Mouse (Mus musculus): ENCODE measurements around the gene Txn1.

Txn1 gene

GRCm38 (mm10) chr4:57956029-57956960 lies at the start of gene Txn1:
Txn1 (minus strand) TSS chr4:57956411.
- DNase-seq (ENCODE audit: inconsistent age in 2 of 2, low spot score in 1 of 2), result peak; percentile 99

GRCm38 (mm10) chr4:58003501-58003900 lies 47.3 kb upstream of the Txn1 start:
- no peak for DNase-seq (ENCODE audit: inconsistent age in 2 of 2, low spot score in 1 of 2)

DNA sequence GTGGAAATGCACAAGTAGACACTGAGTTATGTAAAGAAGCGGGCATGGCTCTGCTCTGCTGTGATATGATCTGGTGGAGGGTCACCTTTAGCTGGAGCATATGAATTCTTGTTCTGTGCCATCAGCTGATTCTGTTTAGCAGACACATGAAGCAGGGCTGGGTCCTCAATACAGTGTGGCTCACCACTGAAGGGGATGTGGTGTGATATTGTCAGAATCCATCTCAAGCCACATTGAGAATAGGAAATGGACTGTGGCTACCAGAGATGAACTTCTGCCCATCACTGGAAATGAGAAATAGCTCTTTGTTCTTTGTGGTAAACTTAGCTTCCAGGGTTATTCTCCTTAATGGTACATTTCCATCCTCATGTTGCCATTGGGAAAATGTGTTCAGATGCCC lies 35.2 kb upstream of the Txn1 start:
- no peak for DNase-seq (ENCODE audit: inconsistent age in 2 of 2, low spot score in 1 of 2)

DNA sequence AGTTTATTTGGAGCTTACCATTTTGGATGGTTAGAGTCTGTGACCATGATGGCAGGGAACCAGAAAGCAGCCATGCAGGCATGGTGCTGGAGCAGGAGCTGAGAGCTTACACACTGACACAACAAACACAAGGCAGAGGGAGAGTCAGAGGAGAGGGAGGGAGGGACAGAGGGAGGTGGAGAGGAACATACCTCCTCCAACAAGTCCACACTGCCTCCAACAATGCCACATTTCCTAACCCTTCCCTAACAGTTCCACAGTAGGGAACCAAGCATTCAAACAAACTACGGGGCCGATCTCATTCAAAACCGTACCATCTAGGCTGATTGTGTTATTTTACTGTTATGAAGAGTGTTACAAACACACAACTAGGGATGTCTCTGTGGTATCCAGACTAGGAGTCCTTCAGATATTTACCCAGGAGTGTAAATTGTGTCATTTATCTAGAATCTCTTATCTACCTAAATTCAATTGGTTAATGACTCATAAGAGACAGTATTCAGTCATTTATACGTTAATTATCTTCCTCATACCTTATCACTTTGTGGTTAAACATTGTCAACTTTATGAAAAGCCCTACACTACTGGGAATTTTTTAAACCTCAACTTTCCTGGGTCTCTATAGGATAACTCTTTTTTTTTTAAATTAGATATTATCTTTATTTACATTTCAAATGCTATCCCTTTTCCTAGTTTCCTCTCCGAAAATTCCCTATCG lies 18.3 kb upstream of the Txn1 start:
- DNase-seq (ENCODE audit: inconsistent age in 2 of 2, low spot score in 1 of 2), result no peak

DNA sequence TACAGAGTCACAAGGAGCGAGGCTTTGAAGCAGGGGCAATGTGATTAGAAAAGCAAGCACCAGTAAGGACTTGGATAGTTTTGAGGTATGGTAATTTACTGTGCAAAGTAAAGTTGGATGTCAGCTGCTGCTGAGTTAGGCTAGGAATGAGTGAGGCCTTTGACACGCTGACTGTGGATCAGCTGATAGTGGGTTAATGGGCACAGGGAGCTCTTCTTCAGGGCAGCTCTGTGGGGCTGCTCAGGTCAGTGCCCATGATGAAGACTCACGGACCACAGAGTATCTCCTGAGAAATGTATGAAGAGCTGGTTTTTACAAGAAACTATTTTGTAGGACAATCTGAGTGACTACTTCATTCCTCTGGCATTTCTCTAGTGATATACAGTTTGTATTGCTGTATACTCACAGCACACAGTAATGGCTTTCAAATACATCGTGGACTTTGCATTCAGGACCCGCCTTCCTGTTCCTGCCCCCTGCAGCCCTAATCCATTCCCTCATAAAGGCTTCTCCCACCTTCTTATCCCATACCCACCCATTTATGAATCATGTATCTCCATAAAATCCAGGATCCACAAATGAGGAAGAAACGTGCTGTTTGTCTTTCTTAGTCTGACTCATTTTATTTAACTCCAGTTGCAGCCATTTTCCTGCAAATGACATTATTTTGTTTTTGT lies 17.5 kb upstream of the Txn1 start:
- no peak for DNase-seq (ENCODE audit: inconsistent age in 2 of 2, low spot score in 1 of 2)

DNA sequence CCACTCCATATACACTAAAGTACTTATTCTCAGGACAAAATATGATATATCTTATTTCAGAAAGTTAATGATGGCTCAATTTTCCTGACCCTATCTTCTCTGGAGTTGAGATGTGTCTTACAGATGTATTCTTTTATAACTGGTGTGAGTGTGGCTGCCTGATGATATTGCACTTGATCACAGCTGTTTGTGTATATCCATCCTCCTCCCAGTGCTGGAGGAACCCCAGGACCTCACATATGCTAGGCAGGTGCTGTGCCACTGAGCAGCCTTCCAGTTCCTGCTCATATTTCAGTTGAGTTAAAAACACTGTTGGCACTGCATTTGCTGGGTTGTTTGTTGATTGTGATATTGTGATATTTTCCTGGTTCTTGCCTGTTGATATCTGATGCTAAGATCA lies 14.1 kb upstream of the Txn1 start:
- DNase-seq (ENCODE audit: inconsistent age in 2 of 2, low spot score in 1 of 2), result no peak

- DNase-seq (ENCODE audit: inconsistent age in 2 of 2, low spot score in 1 of 2), result no peak
These were observed 11.0 kb upstream of the Txn1 start for GRCm38 (mm10) chr4:57967195-57967594.

- no peak for DNase-seq (ENCODE audit: inconsistent age in 2 of 2, low spot score in 1 of 2)
These were observed 9.3 kb upstream of the Txn1 start for GRCm38 (mm10) chr4:57965516-57965915.

DNA sequence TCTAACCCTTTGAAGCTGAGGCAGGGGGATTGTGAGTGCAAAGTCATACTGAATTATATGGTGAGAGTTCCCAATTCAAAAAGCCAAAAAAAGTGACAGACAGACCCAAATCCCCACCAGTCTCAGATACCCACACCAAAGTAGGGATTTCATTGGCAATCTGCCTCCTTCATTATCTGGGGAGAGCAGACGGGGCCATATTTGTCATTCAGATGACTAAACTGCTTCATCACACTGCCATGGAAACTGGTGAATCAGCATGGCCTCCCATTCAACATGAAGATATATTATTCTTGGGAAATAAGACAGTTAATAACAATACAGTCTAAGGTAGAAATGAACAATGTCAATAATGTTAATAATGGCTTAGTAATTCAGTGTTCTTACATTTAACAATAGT lies 7.9 kb upstream of the Txn1 start:
- peak; percentile 54 to 76 for DNase-seq (ENCODE audit: inconsistent age in 2 of 2, low spot score in 1 of 2)

- peak in 1 of 2 experiments; percentile 77 for DNase-seq (ENCODE audit: inconsistent age in 2 of 2, low spot score in 1 of 2)
These were observed 2.8 kb upstream of the Txn1 start for GRCm38 (mm10) chr4:57959056-57959455.

DNA sequence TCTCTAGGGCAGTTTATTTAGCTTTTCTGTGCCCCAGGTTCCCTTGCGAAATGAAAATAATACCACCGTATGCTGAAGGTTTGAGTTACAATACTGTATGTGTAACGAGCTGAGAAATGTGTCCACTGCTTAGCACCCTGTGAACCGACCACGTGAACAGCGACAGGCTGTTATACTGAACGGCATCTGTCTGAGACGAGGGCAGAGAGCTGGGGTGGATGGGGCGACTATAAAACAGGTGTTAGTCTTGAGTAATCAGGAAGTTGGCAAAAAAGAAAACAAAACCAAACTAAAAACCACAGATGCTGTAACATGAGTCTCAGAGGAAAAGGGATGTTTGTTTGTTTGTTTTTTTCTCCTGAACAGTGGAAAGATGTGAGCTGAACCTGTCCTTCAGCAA lies 1.9 kb upstream of the Txn1 start:
- peak in 1 of 2 experiments; percentile 44 for DNase-seq (ENCODE audit: inconsistent age in 2 of 2, low spot score in 1 of 2)

GRCm38 (mm10) chr4:57957200-57958085 lies 1.2 kb upstream of the Txn1 start:
- DNase-seq (ENCODE audit: inconsistent age in 2 of 2, low spot score in 1 of 2), result peak in 1 of 2 experiments; percentile 48

DNA sequence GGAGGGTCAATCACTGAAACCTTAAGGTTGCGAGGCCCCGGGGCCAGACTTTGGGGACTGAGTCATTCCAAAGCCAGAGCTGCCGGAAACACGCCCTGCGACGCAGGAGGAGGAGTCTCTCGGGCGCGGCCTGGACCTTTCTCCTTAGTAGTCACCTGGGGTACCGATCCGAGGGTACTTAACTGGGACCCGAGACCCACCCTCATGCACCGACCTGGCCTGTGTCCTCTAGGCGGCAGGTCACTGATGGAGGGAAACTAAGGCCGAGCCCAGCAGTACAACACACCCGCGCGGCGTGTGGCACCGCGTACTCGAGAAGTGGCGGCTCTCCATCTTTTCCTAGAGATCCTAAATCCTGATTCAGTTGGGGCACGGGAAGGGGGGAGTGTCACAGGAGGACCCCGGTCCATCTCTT lies 660 bp downstream of the Txn1 start:
- DNase-seq (ENCODE audit: inconsistent age in 2 of 2, low spot score in 1 of 2), result peak; percentile 87 to 94

DNA sequence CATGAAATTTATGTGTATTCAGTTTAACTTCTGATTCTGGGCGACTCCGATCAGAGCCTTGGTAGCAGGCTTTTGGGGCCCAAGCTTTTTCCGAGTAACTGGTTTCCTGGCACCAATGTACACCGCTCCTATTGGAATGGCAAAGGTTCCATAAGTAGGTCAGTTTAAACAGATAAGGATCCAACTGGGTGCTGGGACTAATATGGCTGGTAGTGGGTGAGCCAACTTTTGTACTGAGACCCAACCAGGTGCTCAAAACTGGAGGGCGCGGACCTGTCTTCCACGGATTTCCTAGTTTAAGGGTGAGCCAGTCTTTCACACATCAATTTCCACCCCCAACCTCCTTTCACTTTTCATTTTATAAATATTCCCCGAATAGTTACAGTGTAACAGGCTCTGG lies 1.2 kb downstream of the Txn1 start:
- peak in 1 of 2 experiments; percentile 39 for DNase-seq (ENCODE audit: inconsistent age in 2 of 2, low spot score in 1 of 2)

DNA sequence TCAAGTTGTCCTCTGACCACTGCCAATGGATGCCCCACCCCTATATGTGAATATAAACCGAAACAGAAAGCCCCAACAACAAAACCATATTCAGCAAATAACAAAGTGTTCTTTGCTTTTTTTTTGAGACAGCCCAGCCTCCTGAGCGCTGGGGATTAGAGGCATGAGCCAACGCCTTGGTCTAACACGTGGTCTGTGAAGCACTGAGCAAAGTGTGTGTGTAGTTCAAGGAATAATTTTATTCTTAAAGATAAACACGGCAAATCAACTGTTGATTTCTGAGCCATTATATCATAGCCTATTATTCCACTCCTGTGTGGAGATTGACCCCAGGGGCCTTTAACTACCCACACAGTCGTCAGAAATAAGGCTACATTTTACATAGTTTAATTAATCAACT lies 1.6 kb downstream of the Txn1 start:
- no peak for DNase-seq (ENCODE audit: inconsistent age in 2 of 2, low spot score in 1 of 2)

DNA sequence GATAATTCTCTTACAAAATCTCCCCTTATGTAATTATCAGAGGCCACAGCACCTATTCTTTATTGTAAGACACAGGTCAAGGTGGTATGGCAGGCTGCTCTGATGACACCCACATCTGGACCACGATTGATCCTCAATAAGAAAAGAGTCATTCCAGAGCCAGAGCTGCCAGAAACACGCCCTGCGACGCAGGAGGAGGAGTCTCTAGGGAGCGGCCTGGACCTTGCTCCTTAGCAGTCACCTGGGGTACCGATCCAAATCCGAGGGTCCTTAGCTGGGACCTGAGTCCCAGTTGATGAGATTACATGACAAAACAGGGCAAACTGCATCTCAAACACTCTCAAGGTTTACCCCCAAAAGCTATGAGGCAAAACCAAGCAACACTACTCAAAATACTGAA lies 2.4 kb downstream of the Txn1 start:
- peak in 1 of 2 experiments; percentile 47 for DNase-seq (ENCODE audit: inconsistent age in 2 of 2, low spot score in 1 of 2)

DNA sequence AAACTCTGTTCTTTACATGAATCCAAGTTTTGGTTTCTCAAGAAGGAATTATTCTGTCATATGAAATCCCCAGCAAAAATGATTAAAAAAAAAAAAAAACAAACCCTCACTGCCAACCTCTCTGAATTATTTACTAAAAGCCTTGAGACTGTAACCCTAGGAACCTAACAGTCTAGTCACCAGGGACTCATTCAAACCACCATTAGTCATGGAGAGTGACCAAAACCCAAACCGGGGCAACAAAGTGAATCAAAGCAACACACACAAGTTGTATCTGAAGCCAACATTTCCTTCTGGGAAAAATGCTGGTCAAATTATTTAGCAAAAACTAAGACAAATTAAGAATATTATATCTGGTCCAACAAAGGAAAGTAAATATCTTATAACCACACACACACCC lies 3.3 kb downstream of the Txn1 start:
- DNase-seq (ENCODE audit: inconsistent age in 2 of 2, low spot score in 1 of 2), result peak in 1 of 2 experiments; percentile 61

DNA sequence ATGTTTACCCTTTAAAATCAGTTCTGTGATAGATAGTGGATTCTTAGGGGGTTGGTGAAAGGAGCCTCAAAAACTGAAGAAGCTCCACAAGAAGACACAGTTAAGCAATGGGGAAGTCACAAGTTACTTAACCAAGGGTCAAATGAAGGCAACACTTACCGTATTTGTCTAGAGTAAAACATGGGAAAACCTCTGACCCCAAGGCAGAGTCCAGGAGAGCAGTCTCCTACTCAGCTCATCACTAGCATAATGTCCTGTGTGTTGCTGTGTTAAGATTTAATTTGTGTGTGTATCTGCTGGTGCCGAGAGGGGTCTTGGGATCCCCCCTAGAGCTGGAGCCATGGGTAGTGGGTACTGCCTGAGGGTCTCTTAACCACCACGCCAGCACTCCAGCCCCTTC lies 3.8 kb downstream of the Txn1 start:
- no peak for DNase-seq (ENCODE audit: inconsistent age in 2 of 2, low spot score in 1 of 2)

DNA sequence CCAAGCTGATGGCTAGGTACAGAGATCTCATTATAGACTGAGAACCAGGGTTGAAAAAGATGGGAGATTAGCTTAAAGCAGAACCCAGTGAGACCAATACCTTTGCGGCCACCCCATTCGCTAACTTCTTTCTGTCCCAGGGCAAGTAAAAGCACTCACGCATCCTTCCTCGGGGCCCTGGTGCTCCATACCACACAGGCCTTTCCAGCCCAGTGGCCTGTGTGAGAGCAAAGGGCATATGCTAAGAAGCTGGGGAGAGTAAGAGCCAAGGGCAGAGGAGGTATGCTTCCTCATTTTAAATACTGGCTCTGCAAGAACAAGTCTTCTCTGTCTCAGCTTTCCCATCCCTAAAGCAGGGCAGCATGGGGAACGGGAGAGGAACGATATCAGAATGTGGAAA lies 6.3 kb downstream of the Txn1 start:
- no peak for DNase-seq (ENCODE audit: inconsistent age in 2 of 2, low spot score in 1 of 2)

DNA sequence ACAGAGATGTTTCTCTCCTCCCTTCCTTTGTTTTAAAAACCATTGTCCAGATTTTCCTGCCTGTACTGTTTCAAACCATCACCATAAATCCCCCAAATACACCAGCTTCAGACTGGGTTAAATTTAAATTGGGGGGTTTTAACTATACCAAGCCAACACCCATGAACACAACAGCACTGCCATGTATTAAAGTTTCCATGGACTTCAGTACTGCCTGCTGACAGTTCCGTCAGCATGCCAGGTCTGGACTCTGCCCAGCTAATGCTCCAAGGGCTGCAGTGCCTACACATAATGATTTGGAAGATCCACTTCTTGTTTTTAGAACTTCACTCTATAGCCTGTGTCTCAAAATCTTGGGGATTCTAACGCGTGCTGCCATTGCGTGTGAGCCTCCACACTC lies 8.7 kb downstream of the Txn1 start:
- no peak for DNase-seq (ENCODE audit: inconsistent age in 2 of 2, low spot score in 1 of 2)

DNA sequence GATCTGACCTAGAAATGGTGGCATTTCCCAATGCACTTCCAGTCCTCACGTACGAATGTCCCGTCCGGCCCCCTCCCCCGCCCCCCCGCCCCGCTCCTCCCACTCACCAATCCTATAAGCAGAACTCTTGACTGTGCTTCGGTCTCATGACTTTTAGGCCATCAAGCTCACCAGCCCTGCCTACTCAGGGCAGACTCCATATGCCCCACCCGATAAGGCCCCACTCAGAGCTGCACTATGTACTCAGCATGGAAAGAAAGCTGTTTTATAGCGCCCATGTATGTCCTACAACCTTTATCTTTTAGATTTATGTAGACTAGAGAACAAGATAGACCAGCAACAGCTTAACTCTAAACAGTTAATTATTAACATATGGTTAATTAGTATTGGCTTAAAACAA lies 9.2 kb downstream of the Txn1 start:
- DNase-seq (ENCODE audit: inconsistent age in 2 of 2, low spot score in 1 of 2), result no peak

Data from adrenal gland, adult (tissue).